Mouse (Mus musculus): ENCODE measurements around the gene Ift122. TPM values are rescaled to one million over a fixed set of nuclear protein-coding genes. Genes with fewer than 3 reads are reported as not detected.

Ift122 gene
- total and polyA plus RNA-seq, 3 experiments, result 3.3 to 8.0 TPM; not detected in 1

GRCm38 (mm10) chr6:115957681-115958080, 104.4 kb downstream of the Ift122 start:
- Histone ChIP-seq H3K4me3 (ENCODE audit: control insufficient read depth in 1 of 2, insufficient read depth in 1 of 2, low read depth in 2 of 2, low read length in 2 of 2) (no peak overlapping the region), H3K9me3 (replicated peaks; ENCODE audit: insufficient read depth, low read length) (no peaks in the 10 kb centered on the region), H3K27ac (ENCODE audit: control insufficient read depth, low read depth, low read length) (no peak overlapping the region), H3K27me3 (ENCODE audit: control insufficient read depth in 1 of 2, insufficient read depth in 2 of 2, low read length in 2 of 2) (no peaks in the 10 kb centered on the region), H3K36me3 (ENCODE audit: control insufficient read depth in 1 of 2, insufficient read depth in 2 of 2, low read length in 2 of 2) (no peaks in the 10 kb centered on the region), H3K9ac (ENCODE audit: control insufficient read depth, low read depth, low read length, poor library complexity, severe bottlenecking) (no peak overlapping the region), H3K79me2 (ENCODE audit: control insufficient read depth, insufficient read depth, low read length, poor library complexity) (no peaks in the 10 kb centered on the region), H3K4me1 (ENCODE audit: control insufficient read depth in 1 of 2, insufficient read depth in 2 of 2, low read length in 2 of 2) (no peaks in the 10 kb centered on the region)
- no peak for DNase-seq (ENCODE audit: low read depth, low spot score)
- TF ChIP-seq CHD2 (IDR thresholded peaks at IDR 0.05; ENCODE audit: low read length) (no peak), NELFE (IDR thresholded peaks at IDR 0.05; ENCODE audit: low read depth, low read length) (no peak), UBTF (IDR thresholded peaks at IDR 0.05; ENCODE audit: borderline replicate concordance, insufficient read depth, low read depth, low read length) (no peak), MYC (IDR thresholded peaks at IDR 0.05; ENCODE audit: low read depth, low read length) (no peak), RAD21 (IDR thresholded peaks at IDR 0.05; ENCODE audit: low read depth, low read length) (no peak)

- Histone ChIP-seq H3K4me3 (ENCODE audit: control insufficient read depth in 1 of 2, insufficient read depth in 1 of 2, low read depth in 2 of 2, low read length in 2 of 2) (no peak overlapping the region), H3K9ac (ENCODE audit: control insufficient read depth, low read depth, low read length, poor library complexity, severe bottlenecking) (no peak overlapping the region), H3K4me1 (ENCODE audit: control insufficient read depth in 1 of 2, insufficient read depth in 2 of 2, low read length in 2 of 2) (no peaks in the 10 kb centered on the region), H3K9me3 (replicated peaks; ENCODE audit: insufficient read depth, low read length) (no peaks in the 10 kb centered on the region), H3K27me3 (ENCODE audit: control insufficient read depth in 1 of 2, insufficient read depth in 2 of 2, low read length in 2 of 2) (no peaks in the 10 kb centered on the region), H3K36me3 (ENCODE audit: control insufficient read depth in 1 of 2, insufficient read depth in 2 of 2, low read length in 2 of 2) (no peaks in the 10 kb centered on the region), H3K79me2 (ENCODE audit: control insufficient read depth, insufficient read depth, low read length, poor library complexity) (no peaks in the 10 kb centered on the region), H3K27ac (ENCODE audit: control insufficient read depth, low read depth, low read length) (no peak overlapping the region)
- no peak for DNase-seq (ENCODE audit: low read depth, low spot score)
- no peak for TF ChIP-seq CHD2 (IDR thresholded peaks at IDR 0.05; ENCODE audit: low read length)
- TF ChIP-seq GABPA (IDR thresholded peaks at IDR 0.05; ENCODE audit: low read depth, low read length), result no peak
- no peak for TF ChIP-seq MEF2A (IDR thresholded peaks at IDR 0.05; ENCODE audit: extremely low read depth, insufficient replicate concordance, low read depth, low read length, poor library complexity, severe bottlenecking)
- no peak for TF ChIP-seq RAD21 (IDR thresholded peaks at IDR 0.05; ENCODE audit: low read depth, low read length)
- TF ChIP-seq MYB (IDR thresholded peaks at IDR 0.05; ENCODE audit: low read depth, low read length), result no peak
- TF ChIP-seq TBP (IDR thresholded peaks at IDR 0.05; ENCODE audit: low read depth, low read length), result no peak
- TF ChIP-seq CTCF (IDR thresholded peaks at IDR 0.05 in 2 of 3, conservative IDR thresholded peaks at IDR 0.05 in 1 of 3; ENCODE audit: control insufficient read depth in 1 of 3, insufficient read depth in 1 of 3, low read depth in 2 of 3, low read length in 3 of 3, poor library complexity in 1 of 3, severe bottlenecking in 1 of 3), result no peak
- TF ChIP-seq SMC3 (IDR thresholded peaks at IDR 0.05; ENCODE audit: low read depth, low read length), result no peak
- TF ChIP-seq JUND (IDR thresholded peaks at IDR 0.05; ENCODE audit: low read depth, low read length), result no peak
- no peak for TF ChIP-seq TAL1 (IDR thresholded peaks at IDR 0.05; ENCODE audit: low read length)
- TF ChIP-seq NRF1 (IDR thresholded peaks at IDR 0.05; ENCODE audit: insufficient read depth, low read depth, low read length, poor library complexity, severe bottlenecking), result no peak
- no peak for TF ChIP-seq ZKSCAN1 (IDR thresholded peaks at IDR 0.05; ENCODE audit: low read depth, low read length)
Measured at GRCm38 (mm10) chr6:115958445-115958844, 105.2 kb downstream of the Ift122 start.
